Mouse (Mus musculus) liver, embryonic 14.5 days (tissue): ENCODE results near the gene Rwdd2a.

Source experiments
- CTCF ChIP-seq: IDR thresholded peaks from 2 replicates; pipeline ENCODE4 v1.5.1; 2016; ENCODE audit warnings: antibody characterized with exemption, low read depth, control low read depth
- EP300 ChIP-seq: IDR thresholded peaks from 2 replicates; pipeline ENCODE4 v1.6.1; 2016; ENCODE audit warnings: antibody characterized with exemption, low read depth

DNA sequence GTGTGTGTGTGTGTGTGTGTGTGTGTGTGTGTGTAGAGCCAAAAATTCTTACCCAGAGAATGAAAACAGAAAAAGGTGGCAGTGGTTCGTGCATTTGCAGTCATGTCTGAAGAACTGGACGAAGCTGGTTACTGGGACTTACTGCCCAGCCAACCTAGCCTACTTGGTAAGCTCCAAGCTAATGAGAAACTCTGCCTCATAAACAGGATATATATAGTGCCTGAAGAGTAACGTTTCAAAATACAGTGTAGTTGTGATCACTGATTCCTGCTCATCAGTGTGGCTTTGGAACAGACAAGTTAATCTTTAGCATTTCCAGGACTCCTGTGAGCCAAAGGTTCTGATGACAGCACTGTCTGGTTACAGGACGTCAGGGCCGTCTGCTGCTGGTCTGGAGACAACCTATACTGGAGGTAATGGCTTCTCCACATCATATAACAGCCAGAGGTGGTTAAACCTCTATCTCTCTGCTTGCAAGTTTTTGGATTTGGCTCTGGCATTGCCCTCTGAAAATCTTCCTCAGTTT lies 22.1 kb upstream of the Rwdd2a start:
- TF ChIP-seq CTCF (no peak), EP300 (no peak)
